ENCODE assay signal across 10 mouse cellular contexts in genomic region chr4:25035806-25036205, GRCm38 (mm10).
"Had no signal": no experiment of that assay in that cellular context is flagged by ENCODE, and none has a peak within 500 bp of the region (broad histone marks: within the 10 kb centered on the region; RNA-seq: fewer than 3 reads in every experiment).

No protein-coding gene starts in this region.

- H3K4me2 ChIP-seq: liver, embryonic 15.5 days; neural tube, embryonic 15.5 days had no signal

- H3K4me1 ChIP-seq: liver, embryonic 15.5 days; midbrain, embryonic 10.5 days; neural tube, embryonic 15.5 days had no signal

- H3K9me3 ChIP-seq: liver, embryonic 15.5 days; midbrain, embryonic 10.5 days; neural tube, embryonic 15.5 days had no signal

- H3K36me3 ChIP-seq: liver, embryonic 15.5 days; midbrain, embryonic 10.5 days; neural tube, embryonic 15.5 days had no signal

- ATAC-seq: intestine, postnatal 0 days had no signal

- H3K4me3 ChIP-seq: layer of hippocampus, adult 2 months; liver, embryonic 15.5 days; midbrain, embryonic 10.5 days; myocyte; neural tube, embryonic 15.5 days had no signal

- DNase-seq: lung, postnatal 14 days; right cerebral cortex, adult 18-20 months; right cerebral cortex, postnatal 25 days; thymus, postnatal 4 days had no signal

- H3K27ac ChIP-seq: layer of hippocampus, adult 2 months; liver, embryonic 15.5 days; midbrain, embryonic 10.5 days; neural tube, embryonic 15.5 days had no signal

- H3K9ac ChIP-seq: liver, embryonic 15.5 days; neural tube, embryonic 15.5 days had no signal

- H3K27me3 ChIP-seq: liver, embryonic 15.5 days; neural tube, embryonic 15.5 days had no signal
